Mouse (Mus musculus) mouse embryonic stem cell (cell line): ENCODE measurements around the gene Suv39h2.

Source experiments
- in situ Hi-C, 2 experiments: fragments of 300-500 bp; cut with MboI; formaldehyde crosslinking; loops; 1 replicate in 1 of 2; 3 replicates in 1 of 2; pipeline ENCODE4 v1.14.3; 2019 to 2020; ENCODE audit warnings: low sequenced_read_pairs in 2 of 2, low pct_unique_long_range_greater_than_20kb in 1 of 2, mixed read lengths in 1 of 2; ENCODE audit not compliant: unreplicated experiment in 1 of 2

The Suv39h2 gene

GRCm38 (mm10) chr2:3474861-3475283 lies at the start of gene Suv39h2:
Suv39h2 (minus strand) TSS chr2:3475031.
- in situ Hi-C loops = no loop called here

- in situ Hi-C loops = no loop called here
Measured at GRCm38 (mm10) chr2:3522558-3522957, 47.7 kb upstream of the Suv39h2 start.

GRCm38 (mm10) chr2:3512552-3513454 lies 38.0 kb upstream of the Suv39h2 start, which contains the start of the genes Gm45902, Hspa14 and Cdnf:
Gm45902 (minus strand) TSS chr2:3512790.
Hspa14 (minus strand) TSS chr2:3512814.
Cdnf (plus strand) TSS chr2:3513030.
- in situ Hi-C loops = no loop called here

- in situ Hi-C loops = no loop called here
Measured at GRCm38 (mm10) chr2:3512076-3512475, 37.2 kb upstream of the Suv39h2 start.

GRCm38 (mm10) chr2:3500886-3501285 lies 26.1 kb upstream of the Suv39h2 start:
- in situ Hi-C loops = no loop called here

- in situ Hi-C loops = no loop called here
Measured at GRCm38 (mm10) chr2:3499543-3499942, 24.7 kb upstream of the Suv39h2 start.

- in situ Hi-C loops = no loop called here
Measured at GRCm38 (mm10) chr2:3493833-3494409, 19.1 kb upstream of the Suv39h2 start.

- in situ Hi-C loops = no loop called here
Measured at GRCm38 (mm10) chr2:3489816-3490215, 15.0 kb upstream of the Suv39h2 start.

- in situ Hi-C loops = no loop called here
Measured at GRCm38 (mm10) chr2:3480239-3480638, 5.4 kb upstream of the Suv39h2 start.

- in situ Hi-C loops = no loop called here
Measured at GRCm38 (mm10) chr2:3475746-3476251, 968 bp upstream of the Suv39h2 start.

- in situ Hi-C loops = no loop called here
Measured at GRCm38 (mm10) chr2:3474361-3474805, 448 bp downstream of the Suv39h2 start.

GRCm38 (mm10) chr2:3473891-3474290 lies 940 bp downstream of the Suv39h2 start:
- in situ Hi-C loops = no loop called here

GRCm38 (mm10) chr2:3456590-3456989 lies 18.2 kb downstream of the Suv39h2 start:
- in situ Hi-C loops = no loop called here

- in situ Hi-C loops = no loop called here
Measured at GRCm38 (mm10) chr2:3453096-3453495, 21.7 kb downstream of the Suv39h2 start.

GRCm38 (mm10) chr2:3449431-3449830 lies 25.4 kb downstream of the Suv39h2 start:
- in situ Hi-C loops = no loop called here

- in situ Hi-C loops = no loop called here
Measured at GRCm38 (mm10) chr2:3445984-3446383, 28.8 kb downstream of the Suv39h2 start.

- in situ Hi-C loops = no loop called here
Measured at GRCm38 (mm10) chr2:3444206-3444605, 30.6 kb downstream of the Suv39h2 start.

- in situ Hi-C loops = no loop called here
Measured at GRCm38 (mm10) chr2:3437956-3438355, 36.9 kb downstream of the Suv39h2 start.

- in situ Hi-C loops = no loop called here
Measured at GRCm38 (mm10) chr2:3435369-3436061, 39.3 kb downstream of the Suv39h2 start.
